In the genomic region with DNA sequence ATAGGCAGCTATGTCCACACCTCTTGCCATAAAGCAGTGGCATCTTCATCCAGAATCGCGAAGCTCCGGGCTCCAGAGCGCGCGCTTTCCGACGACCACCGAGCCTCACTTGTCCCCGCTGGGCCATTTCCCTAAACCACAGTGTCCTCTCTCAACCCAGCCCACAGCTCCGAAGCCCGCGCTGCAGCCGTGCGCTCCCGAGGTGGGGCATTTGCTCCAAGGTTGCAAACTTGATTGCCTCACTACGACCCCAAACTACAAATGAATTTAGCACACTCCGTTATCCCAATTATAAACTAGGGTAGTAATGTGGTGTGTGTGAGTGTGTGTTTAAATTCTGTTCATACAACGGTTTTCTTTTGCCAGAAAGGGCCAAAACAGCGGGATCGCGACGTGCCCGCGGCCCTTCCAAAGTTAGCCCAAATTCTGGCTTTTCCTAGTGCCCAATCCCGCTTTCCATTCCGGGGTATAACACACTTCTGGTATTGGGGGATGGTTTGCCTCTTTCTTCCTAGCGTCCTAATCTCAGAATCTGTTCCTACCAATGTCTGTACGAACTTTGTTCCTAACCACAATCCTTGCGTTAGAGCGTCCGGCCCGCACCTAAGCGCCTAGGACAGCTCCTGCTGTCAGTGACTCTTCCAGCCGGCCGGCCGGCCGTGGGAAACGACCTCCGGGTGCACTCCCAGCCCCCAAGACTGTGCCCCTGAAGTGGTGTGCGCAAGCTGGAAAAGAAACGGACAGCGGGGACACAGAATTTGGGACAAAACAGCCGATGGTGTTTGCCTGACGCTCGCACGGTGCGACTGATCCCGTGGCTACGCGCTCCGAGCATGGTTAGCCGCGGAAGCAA, we compare ENCODE assay signal across 10 mouse cellular contexts. TPM values are rescaled to one million over a fixed set of nuclear protein-coding genes. Genes with fewer than 3 reads are reported as not detected.
DNase-seq lines count a peak whose midpoint lies in the region; ATAC-seq lines count a peak whose summit lies in the region.
"Had no signal": no experiment of that assay in that cellular context is flagged by ENCODE, and none has a peak within 500 bp of the region (broad histone marks: within the 10 kb centered on the region; RNA-seq: fewer than 3 reads in every experiment).

No protein-coding gene starts in this region.

- peak overlapping the region; percentile 99 for H3K4me2 ChIP-seq in heart, embryonic 13.5 days

- intact Hi-C loops in heart, postnatal 36 days (cut with DNase I): loop anchor here (2.0 to 10.0 kb wide), 2 partner anchors 55 to 209 kb away; no protein-coding TSS in a partner anchor
- intact Hi-C loops in heart, postnatal 10 days (cut with DNase I): loop anchor here (5.0 kb wide), 1 partner anchor 352 kb away; no protein-coding TSS in a partner anchor

- no peak for DNase-seq in heart, postnatal 36 days
- DNase-seq in heart, postnatal 10 days: peak; percentile 16 to 17
- DNase-seq in mesoderm, embryonic 11.5 days (ENCODE audit: low read depth, low spot score): peak; percentile 36
- DNase-seq in layer of hippocampus, adult 11-12 months (ENCODE audit: low spot score): no peak
- no peak for DNase-seq in thymus, postnatal 36 days
- DNase-seq in B cell, adult 2 months: no peak

- ATAC-seq in heart, embryonic 13.5 days (ENCODE audit: extremely low read depth, insufficient number of reproducible peaks, low FRiP score, low TSS enrichment): no peak

- WGBS in heart, embryonic 13.5 days: under 1% methylated on average over 54 of the region's 54 CpGs

- H3K9ac ChIP-seq in heart, embryonic 13.5 days: peak overlapping the region; percentile 67; the same call in 1 of the 2 replicates

- H3K9me3 ChIP-seq in heart, embryonic 13.5 days: no peaks in the 10 kb centered on the region

- peaks cover 95% of the 10 kb centered on the region for H3K27me3 ChIP-seq in heart, embryonic 13.5 days (replicated peaks)

- H3K4me3 ChIP-seq in heart, embryonic 13.5 days: peak overlapping the region; percentile 66
- peak overlapping the region; percentile 31 for H3K4me3 ChIP-seq in brown adipose tissue, adult 24 weeks (ENCODE audit: insufficient read depth, low read depth, low read length)

- no peaks in the 10 kb centered on the region for H3K36me3 ChIP-seq in heart, embryonic 13.5 days
- H3K36me3 ChIP-seq: G1E had no signal

- no peak overlapping the region for H3K27ac ChIP-seq in heart, embryonic 13.5 days (replicated peaks)
- H3K27ac ChIP-seq in brown adipose tissue, adult 24 weeks (replicated peaks; ENCODE audit: low read depth, low read length): no peak overlapping the region

- peaks cover 28% of the 10 kb centered on the region for H3K4me1 ChIP-seq in heart, embryonic 13.5 days
- no peaks in the 10 kb centered on the region; the same call in 1 of the 2 replicates for H3K4me1 ChIP-seq in brown adipose tissue, adult 24 weeks (ENCODE audit: control insufficient read depth, insufficient read depth, insufficient read length, low read length)

RNA-seq across cellular contexts. Expression of a gene that starts 0.7 kb away (rescaled TPM):
- 0.12 TPM in 1 of 2 replicates, not detected in the other for polyA plus RNA-seq in heart, embryonic 13.5 days (2015; fragmentation: Nextera tagmentation; extraction: Ambion mirVana)
- not detected for total RNA-seq in heart, postnatal 36 days (2021)
- not detected in 2 replicates for polyA plus RNA-seq in brown adipose tissue, adult 24 weeks (2012; ENCODE audit: insufficient read depth, insufficient read length, missing spikeins)
- not detected for total RNA-seq in heart, postnatal 10 days (2021)
- total RNA-seq: hematopoietic stem cell, adult 5-6 weeks had no signal
- polyA plus RNA-seq: G1E had no signal

Comparison
In these comparisons a context has a peak if more than half of its experiments do, and no peak if none do; other contexts are left out.
1. DNase-seq: peak in heart, postnatal 10 days (2 of 2) and mesoderm, embryonic 11.5 days (single experiment); none in heart, postnatal 36 days (0 of 2), layer of hippocampus, adult 11-12 months (single experiment), thymus, postnatal 36 days (0 of 2) and B cell, adult 2 months (0 of 2).